Mouse (Mus musculus): Measurements from ENCODE around the gene Kif24. TPM values are rescaled to one million over a fixed set of nuclear protein-coding genes. Genes with fewer than 3 reads are reported as not detected.

Kif24 gene
- polyA plus RNA-seq, 1 experiment from 2014 or later: 8.7 TPM

DNA sequence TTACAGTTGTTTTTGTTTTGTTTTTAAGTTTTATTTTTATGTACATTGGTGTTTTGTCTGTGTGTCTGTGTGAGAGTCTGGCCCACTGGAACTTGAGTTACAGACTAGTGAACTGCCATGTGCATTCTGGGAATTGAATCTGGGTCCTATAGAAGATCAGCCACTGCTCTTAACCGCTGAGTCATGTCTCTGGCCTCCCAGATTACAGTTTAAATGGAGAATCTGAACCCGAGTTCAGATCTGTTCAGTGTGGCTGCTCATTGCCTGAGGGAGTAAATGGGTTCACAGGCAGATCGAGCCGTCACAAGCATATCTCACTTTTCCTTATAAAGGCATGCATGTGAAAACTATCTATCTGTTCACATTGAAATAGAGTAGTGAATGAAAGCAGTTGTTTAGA, 111.9 kb downstream of the Kif24 start:
- Histone ChIP-seq H3K27ac (replicated peaks; ENCODE audit: low read depth, low read length) (no peak overlapping the region), H3K9ac (replicated peaks; ENCODE audit: low read length) (no peak overlapping the region), H3K9me3 (replicated peaks; ENCODE audit: control insufficient read depth, low read length) (no peaks in the 10 kb centered on the region), H3K4me3 (ENCODE audit: low read depth, low read length) (no peak overlapping the region), H3K36me3 (replicated peaks; ENCODE audit: control insufficient read depth, insufficient read depth, low read depth, low read length) (peaks cover 3% of the 10 kb centered on the region; the same call in 1 of the 2 replicates), H3K4me1 (ENCODE audit: control insufficient read depth, insufficient read depth, low read length) (no peaks in the 10 kb centered on the region), H3K4me2 (ENCODE audit: low read depth, low read length) (no peak overlapping the region), H3K27me3 (ENCODE audit: control insufficient read depth, insufficient read depth, low read length) (no peaks in the 10 kb centered on the region)
- ATAC-seq (replicated peaks; ENCODE audit: insufficient number of reproducible peaks, low FRiP score, low TSS enrichment, low read depth) (no peak), DNase-seq (ENCODE audit: low spot score) (no peak)
- WGBS: 96% methylated on average over 4 of the region's 4 CpGs

DNA sequence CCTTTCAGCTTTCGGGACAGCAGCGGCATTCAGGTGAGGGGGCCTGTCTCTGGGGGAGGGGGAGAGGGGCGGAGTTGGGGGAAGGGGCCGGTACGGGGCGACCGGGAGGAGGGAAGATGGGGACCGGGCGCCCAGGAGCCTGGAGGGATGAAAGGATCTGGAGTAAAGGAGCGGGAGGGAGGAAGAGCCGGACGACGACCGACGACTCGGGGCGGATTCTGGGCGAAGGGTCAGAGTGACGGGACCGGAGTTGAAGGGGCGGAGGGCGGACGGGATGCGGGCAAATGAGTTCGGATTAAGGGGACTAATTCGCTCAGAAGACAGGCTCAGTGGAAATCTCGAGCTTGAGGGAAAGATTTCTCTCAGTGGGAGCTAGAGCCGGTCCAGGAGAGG, 115.5 kb downstream of the Kif24 start:
- Histone ChIP-seq H3K27ac (replicated peaks; ENCODE audit: low read depth, low read length) (peak overlapping the region; percentile 63), H3K9ac (replicated peaks; ENCODE audit: low read length) (peak overlapping the region; percentile 69), H3K4me3 (ENCODE audit: low read depth, low read length) (peak overlapping the region; percentile 79), H3K9me3 (replicated peaks; ENCODE audit: control insufficient read depth, low read length) (no peaks in the 10 kb centered on the region), H3K4me2 (ENCODE audit: low read depth, low read length) (peak overlapping the region; percentile 34), H3K4me1 (ENCODE audit: control insufficient read depth, insufficient read depth, low read length) (no peaks in the 10 kb centered on the region), H3K36me3 (replicated peaks; ENCODE audit: control insufficient read depth, insufficient read depth, low read depth, low read length) (peaks cover 3% of the 10 kb centered on the region; the same call in 1 of the 2 replicates), H3K27me3 (ENCODE audit: control insufficient read depth, insufficient read depth, low read length) (no peaks in the 10 kb centered on the region)
- WGBS: under 1% methylated on average over 28 of the region's 28 CpGs
- DNase-seq (ENCODE audit: low spot score) (no peak), ATAC-seq (replicated peaks; ENCODE audit: insufficient number of reproducible peaks, low FRiP score, low TSS enrichment, low read depth) (peak; percentile 71)

DNA sequence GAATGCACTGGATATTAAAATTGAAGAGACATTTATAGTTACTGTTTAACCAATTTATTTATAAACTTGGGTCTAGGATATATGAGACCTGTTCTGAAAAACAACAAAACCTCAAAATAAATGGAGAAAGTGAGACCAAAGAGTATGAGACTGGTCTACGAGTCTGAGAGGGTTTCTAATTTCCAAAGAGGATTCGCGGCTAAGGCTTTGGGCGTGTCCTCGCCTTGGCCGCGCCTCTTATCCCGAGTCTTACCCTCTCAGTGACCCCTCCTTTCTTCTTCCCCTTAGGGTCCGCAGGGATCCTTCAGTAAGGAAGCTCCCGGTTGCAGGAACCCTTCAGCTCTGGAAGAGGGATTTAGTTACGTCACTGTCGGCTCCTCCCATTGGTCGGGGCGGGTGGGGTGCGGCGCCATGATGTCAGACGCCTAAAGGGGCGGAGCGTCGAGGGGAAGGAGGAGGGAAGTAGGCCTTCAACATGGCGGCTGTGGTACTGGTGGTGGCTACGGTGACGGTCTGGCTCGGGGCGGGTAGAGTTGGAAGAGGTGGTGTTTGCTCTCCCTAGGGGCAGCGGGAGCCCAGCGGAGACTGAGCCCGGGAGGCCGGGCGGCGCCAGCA, 116.0 kb downstream of the Kif24 start, which contains the start of gene Ubap1:
TSS of gene Ubap1 (plus strand) at position 413 of the 615 bp plus-strand sequence.
- Histone ChIP-seq H3K4me2 (ENCODE audit: low read depth, low read length) (peak within 1 kb of the TSS; percentile 34), H3K9me3 (replicated peaks; ENCODE audit: control insufficient read depth, low read length) (no peaks in the 10 kb centered on the region), H3K27me3 (ENCODE audit: control insufficient read depth, insufficient read depth, low read length) (no peaks in the 10 kb centered on the region), H3K4me3 (ENCODE audit: low read depth, low read length) (peak within 1 kb of the TSS; percentile 79), H3K9ac (replicated peaks; ENCODE audit: low read length) (peak within 1 kb of the TSS; percentile 69), H3K27ac (replicated peaks; ENCODE audit: low read depth, low read length) (peak within 1 kb of the TSS; percentile 63), H3K4me1 (ENCODE audit: control insufficient read depth, insufficient read depth, low read length) (no peaks in the 10 kb centered on the region), H3K36me3 (replicated peaks; ENCODE audit: control insufficient read depth, insufficient read depth, low read depth, low read length) (peaks cover 3% of the 10 kb centered on the region; the same call in 1 of the 2 replicates)
- DNase-seq (ENCODE audit: low spot score) (peak; percentile 99), ATAC-seq (replicated peaks; ENCODE audit: insufficient number of reproducible peaks, low FRiP score, low TSS enrichment, low read depth) (peak; percentile 98)
- under 1% methylated on average over 31 of the region's 31 CpGs for WGBS

GRCm38 (mm10) chr4:41347839-41348238, 116.8 kb downstream of the Kif24 start:
- WGBS: 67% methylated on average over 3 of the region's 5 CpGs
- Histone ChIP-seq H3K36me3 (replicated peaks; ENCODE audit: control insufficient read depth, insufficient read depth, low read depth, low read length) (peaks cover 2% of the 10 kb centered on the region; the same call in 1 of the 2 replicates), H3K27ac (replicated peaks; ENCODE audit: low read depth, low read length) (no peak overlapping the region), H3K4me1 (ENCODE audit: control insufficient read depth, insufficient read depth, low read length) (no peaks in the 10 kb centered on the region), H3K4me2 (ENCODE audit: low read depth, low read length) (no peak overlapping the region), H3K9ac (replicated peaks; ENCODE audit: low read length) (no peak overlapping the region), H3K9me3 (replicated peaks; ENCODE audit: control insufficient read depth, low read length) (no peaks in the 10 kb centered on the region), H3K27me3 (ENCODE audit: control insufficient read depth, insufficient read depth, low read length) (no peaks in the 10 kb centered on the region), H3K4me3 (ENCODE audit: low read depth, low read length) (no peak overlapping the region)
- ATAC-seq (replicated peaks; ENCODE audit: insufficient number of reproducible peaks, low FRiP score, low TSS enrichment, low read depth): no peak
- no peak for DNase-seq (ENCODE audit: low spot score)

GRCm38 (mm10) chr4:41346011-41346410, 118.7 kb downstream of the Kif24 start:
- ATAC-seq (replicated peaks; ENCODE audit: insufficient number of reproducible peaks, low FRiP score, low TSS enrichment, low read depth): no peak

DNA sequence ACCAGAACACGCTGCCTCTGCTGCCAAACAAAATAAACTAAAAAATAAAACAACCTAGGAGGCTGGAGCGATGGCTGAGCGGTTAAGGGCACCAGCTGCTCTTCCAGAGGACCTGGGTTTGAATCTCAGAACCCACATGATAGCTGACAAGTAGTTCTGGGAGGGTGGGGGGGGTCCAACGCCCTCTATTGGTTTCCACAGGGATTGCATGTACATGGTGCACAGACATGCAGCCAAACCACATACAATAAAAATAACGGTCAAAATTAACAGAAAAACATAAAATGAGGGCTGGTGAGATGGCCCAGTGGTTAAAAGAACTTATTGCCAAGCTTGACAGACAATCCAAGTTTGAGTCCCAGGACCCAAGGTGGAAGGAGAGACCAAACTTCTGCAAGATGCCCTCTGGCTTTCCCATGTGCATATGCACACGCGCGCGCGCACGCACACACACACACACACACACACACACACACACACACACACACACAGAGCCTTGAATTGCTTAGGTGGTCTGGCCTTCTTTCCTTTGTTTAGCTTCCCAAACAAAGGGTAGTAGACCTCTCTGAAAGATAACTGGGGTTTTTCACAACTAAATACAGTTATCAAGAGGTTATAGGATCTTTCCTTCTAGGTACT, 123.7 kb downstream of the Kif24 start:
- Histone ChIP-seq H3K9ac (replicated peaks; ENCODE audit: low read length) (no peak overlapping the region), H3K27ac (replicated peaks; ENCODE audit: low read depth, low read length) (no peak overlapping the region), H3K4me1 (ENCODE audit: control insufficient read depth, insufficient read depth, low read length) (no peaks in the 10 kb centered on the region), H3K4me2 (ENCODE audit: low read depth, low read length) (no peak overlapping the region), H3K27me3 (ENCODE audit: control insufficient read depth, insufficient read depth, low read length) (no peaks in the 10 kb centered on the region), H3K9me3 (replicated peaks; ENCODE audit: control insufficient read depth, low read length) (no peaks in the 10 kb centered on the region), H3K4me3 (ENCODE audit: low read depth, low read length) (no peak overlapping the region), H3K36me3 (replicated peaks; ENCODE audit: control insufficient read depth, insufficient read depth, low read depth, low read length) (no peaks in the 10 kb centered on the region)
- 76% methylated on average over 11 of the region's 11 CpGs for WGBS
- ATAC-seq (replicated peaks; ENCODE audit: insufficient number of reproducible peaks, low FRiP score, low TSS enrichment, low read depth) (no peak), DNase-seq (ENCODE audit: low spot score) (no peak)

More at GRCm38 (mm10) chr4:41346011-41346410, 118.7 kb downstream of the Kif24 start:
- Histone ChIP-seq H3K9me3 (replicated peaks; ENCODE audit: control insufficient read depth, low read length) (no peaks in the 10 kb centered on the region), H3K4me1 (ENCODE audit: control insufficient read depth, insufficient read depth, low read length) (no peaks in the 10 kb centered on the region), H3K27ac (replicated peaks; ENCODE audit: low read depth, low read length) (no peak overlapping the region), H3K4me2 (ENCODE audit: low read depth, low read length) (no peak overlapping the region), H3K9ac (replicated peaks; ENCODE audit: low read length) (no peak overlapping the region), H3K4me3 (ENCODE audit: low read depth, low read length) (no peak overlapping the region), H3K27me3 (ENCODE audit: control insufficient read depth, insufficient read depth, low read length) (no peaks in the 10 kb centered on the region), H3K36me3 (replicated peaks; ENCODE audit: control insufficient read depth, insufficient read depth, low read depth, low read length) (no peaks in the 10 kb centered on the region)
- WGBS: 63% methylated on average over 2 of the region's 2 CpGs
- DNase-seq (ENCODE audit: low spot score): no peak

Other genes starting within 250 kb of the Kif24 start
- 67.3 and 69.6 TPM in 2 replicates for gene Ubap2, start 189.7 kb downstream of the Kif24 start, polyA plus RNA-seq (2014; fragmentation: Nextera tagmentation; extraction: Ambion mirVana)
- gene Dcaf12, start 150.0 kb downstream of the Kif24 start, polyA plus RNA-seq (2014; fragmentation: Nextera tagmentation; extraction: Ambion mirVana): 48.3 and 51.3 TPM in 2 replicates
- 69.2 and 80.3 TPM in 2 replicates for gene Ubap1, start 115.9 kb downstream of the Kif24 start, polyA plus RNA-seq (2014; fragmentation: Nextera tagmentation; extraction: Ambion mirVana)
- gene Nudt2, start 264 bp upstream of the Kif24 start, polyA plus RNA-seq (2014; fragmentation: Nextera tagmentation; extraction: Ambion mirVana): 59.7 and 62.3 TPM in 2 replicates
- 9.7 and 11.4 TPM in 2 replicates for gene AI464131, start 38.2 kb upstream of the Kif24 start, polyA plus RNA-seq (2014; fragmentation: Nextera tagmentation; extraction: Ambion mirVana)
- 6.3 and 6.4 TPM in 2 replicates for gene 1110017D15Rik, start 52.4 kb upstream of the Kif24 start, polyA plus RNA-seq (2014; fragmentation: Nextera tagmentation; extraction: Ambion mirVana)
- 2.3 and 4.3 TPM in 2 replicates for gene Fam219a, start 104.7 kb upstream of the Kif24 start, polyA plus RNA-seq (2014; fragmentation: Nextera tagmentation; extraction: Ambion mirVana)
- gene Dnaic1, start 104.9 kb upstream of the Kif24 start, polyA plus RNA-seq (2014; fragmentation: Nextera tagmentation; extraction: Ambion mirVana): 0.21 and 1.5 TPM in 2 replicates
- 19.9 and 24.5 TPM in 2 replicates for gene Enho, start 175.4 kb upstream of the Kif24 start, polyA plus RNA-seq (2014; fragmentation: Nextera tagmentation; extraction: Ambion mirVana)
- gene Cntfr, start 232.2 kb upstream of the Kif24 start, polyA plus RNA-seq (2014; fragmentation: Nextera tagmentation; extraction: Ambion mirVana): 8.8 and 9.8 TPM in 2 replicates
- 199 and 201 TPM in 2 replicates for gene Il11ra1, start 235.1 kb upstream of the Kif24 start, polyA plus RNA-seq (2014; fragmentation: Nextera tagmentation; extraction: Ambion mirVana)
- gene Rpp25l, start 248.6 kb upstream of the Kif24 start, polyA plus RNA-seq (2014; fragmentation: Nextera tagmentation; extraction: Ambion mirVana): 89.4 and 101 TPM in 2 replicates

All from embryonic facial prominence, embryonic 11.5 days (tissue).